Mouse (Mus musculus) thymus, postnatal 0 days (tissue): ENCODE data around the gene Zfp747. TPM values are rescaled to one million over a fixed set of nuclear protein-coding genes. Genes with fewer than 3 reads are reported as not detected.
A peak's percentile ranks its signal among the peaks of the same experiment; 100 is the strongest.
"Not testable (repeated sequence)": the region's sequence is repeated elsewhere in the genome, so short reads cannot be mapped to it uniquely, and the experiment has no call there.

ENCODE experiments used
- DNase-seq: peaks from one replicate; pipeline ENCODE4 v3.0.0-alpha.2; 2015; ENCODE audit warnings: low spot score
- polyA plus RNA-seq: library from polyadenylated mRNA; unstranded; fragments of >200 nt; fragmentation: Nextera tagmentation; extraction: Ambion mirVana; gene quantifications from 2 replicates; pipeline ENCODE4 v1.2.1, GENCODE M21; 2015

Gene Zfp747
- polyA plus RNA-seq, 1 experiment from 2014 or later = 8.0 TPM

DNA sequence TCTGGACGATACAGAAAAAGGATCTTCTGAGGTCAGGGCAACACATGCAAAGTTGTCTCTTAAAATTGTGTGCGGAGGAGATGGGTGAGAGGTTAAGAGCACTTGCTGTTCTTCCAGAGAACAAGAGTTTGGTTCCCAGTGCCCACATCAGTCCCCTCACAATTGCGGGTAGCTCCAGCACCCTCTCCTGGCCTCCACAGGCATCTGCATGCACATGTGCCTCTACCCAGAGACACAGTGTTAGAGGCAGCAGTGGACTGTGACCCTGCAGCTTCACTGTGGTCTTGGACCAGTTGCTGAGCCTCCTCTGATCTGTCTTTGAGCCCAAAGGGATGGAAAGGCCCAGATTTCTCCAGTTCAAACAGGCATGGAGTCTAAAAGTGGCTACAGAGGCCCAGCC is 4.0 kb downstream of the Zfp747 start:
- DNase-seq = not testable (repeated sequence)

GRCm38 (mm10) chr7:127371213-127371612 is 4.6 kb downstream of the Zfp747 start:
- DNase-seq = no peak

DNA sequence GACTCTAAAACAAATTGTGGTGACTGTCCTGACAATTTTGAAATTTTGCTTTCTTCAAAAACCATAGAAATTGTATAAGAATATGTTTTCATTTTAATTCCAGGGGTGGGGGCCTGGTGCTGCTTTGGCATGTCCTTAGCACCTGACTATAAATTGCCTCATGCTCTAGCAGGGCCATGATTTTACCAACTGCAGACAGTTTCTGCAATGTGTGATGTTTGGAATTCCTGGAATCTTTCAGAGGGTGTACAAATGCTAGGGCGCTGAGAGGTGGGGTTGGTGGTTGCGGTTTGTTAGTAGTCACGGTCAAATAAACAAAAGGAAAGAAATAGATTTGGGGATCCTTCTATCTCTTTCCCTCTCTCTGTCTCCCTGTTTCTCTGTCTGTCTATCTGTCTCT is 9.6 kb downstream of the Zfp747 start:
- DNase-seq = no peak

DNA sequence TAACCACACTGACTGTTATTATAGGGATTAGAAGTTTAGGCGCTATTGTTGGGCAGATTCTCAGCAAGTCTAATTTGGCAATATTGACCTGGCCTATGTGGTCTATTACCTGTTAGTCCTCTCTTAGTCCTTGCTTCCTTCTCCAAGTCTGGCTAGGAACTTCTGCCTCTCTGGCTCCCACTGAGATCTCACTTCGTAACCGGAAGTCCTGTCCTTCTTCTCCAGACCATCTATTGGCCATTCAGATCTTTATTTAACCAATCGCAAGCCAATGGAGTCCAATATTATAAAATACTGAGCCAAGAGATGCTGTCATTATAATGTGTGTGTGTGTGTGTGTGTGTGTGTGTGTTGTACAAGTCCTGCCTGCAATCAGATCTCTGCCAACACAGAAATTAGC is 11.7 kb downstream of the Zfp747 start:
- no peak for DNase-seq

- no peak for DNase-seq
Measured at GRCm38 (mm10) chr7:127363475-127363921, 12.4 kb downstream of the Zfp747 start.

- DNase-seq = peak; percentile 68
Measured at GRCm38 (mm10) chr7:127362418-127362817, 13.4 kb downstream of the Zfp747 start.

DNA sequence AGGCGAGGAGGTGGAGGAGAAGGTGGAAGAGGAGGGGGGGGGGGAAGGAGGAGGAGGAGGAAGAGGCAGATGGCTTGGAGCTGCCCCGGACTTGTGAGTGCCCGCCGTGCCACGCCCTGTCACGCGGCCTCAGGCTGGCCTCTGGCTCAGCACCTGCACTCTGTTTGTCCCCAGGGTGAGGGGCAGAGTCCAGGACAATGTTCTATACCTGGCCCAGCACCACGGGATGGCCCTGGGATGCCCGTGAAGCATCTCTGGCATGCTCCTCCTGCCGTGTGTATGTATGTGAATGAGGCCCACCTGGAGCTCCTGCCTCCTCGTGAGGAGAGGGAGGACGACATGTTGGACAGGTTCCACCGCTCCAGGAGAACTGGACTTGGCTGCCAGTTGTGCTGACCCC is 14.4 kb downstream of the Zfp747 start:
- no peak for DNase-seq

DNA sequence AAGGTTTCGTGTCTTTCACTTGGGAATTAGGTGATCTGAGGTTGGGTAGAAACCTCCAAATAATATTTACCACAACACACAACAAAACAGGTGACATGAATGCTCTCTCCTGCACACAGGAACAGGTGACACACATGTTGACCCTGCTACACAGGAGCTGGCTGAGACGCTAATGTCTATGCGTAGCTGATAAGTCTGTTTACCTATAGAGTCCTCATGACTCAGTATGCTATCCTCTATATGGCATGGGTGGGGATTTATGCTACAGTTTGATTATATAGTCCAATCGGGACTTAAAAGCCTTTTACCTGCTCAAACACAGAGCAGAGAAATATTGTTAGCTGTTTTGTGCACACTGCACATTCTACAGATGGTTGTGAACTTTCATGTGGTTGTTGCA is 15.6 kb downstream of the Zfp747 start:
- DNase-seq = no peak

- no peak for DNase-seq
Measured at GRCm38 (mm10) chr7:127358472-127358871, 17.4 kb downstream of the Zfp747 start.

GRCm38 (mm10) chr7:127357871-127358270 is 18.0 kb downstream of the Zfp747 start:
- DNase-seq = no peak

DNA sequence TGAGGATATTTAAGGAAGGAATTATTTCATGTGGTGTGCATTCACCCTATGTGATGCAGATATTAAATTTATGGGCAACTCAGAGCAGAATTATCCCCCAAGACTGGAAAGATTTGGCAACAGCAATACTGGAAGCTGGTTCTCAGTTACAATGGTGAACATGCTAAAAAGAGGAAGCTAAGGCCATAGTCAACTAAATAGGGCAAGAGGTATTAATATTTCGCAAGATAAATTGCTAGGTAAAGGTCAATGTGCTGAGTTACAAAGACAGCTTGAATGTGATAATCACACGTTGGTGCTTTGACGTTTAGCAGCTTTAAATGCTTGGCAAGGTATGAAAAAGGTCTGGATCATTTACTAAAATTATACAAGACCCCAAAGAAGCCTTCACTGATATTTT is 20.1 kb downstream of the Zfp747 start:
- no peak for DNase-seq

DNA sequence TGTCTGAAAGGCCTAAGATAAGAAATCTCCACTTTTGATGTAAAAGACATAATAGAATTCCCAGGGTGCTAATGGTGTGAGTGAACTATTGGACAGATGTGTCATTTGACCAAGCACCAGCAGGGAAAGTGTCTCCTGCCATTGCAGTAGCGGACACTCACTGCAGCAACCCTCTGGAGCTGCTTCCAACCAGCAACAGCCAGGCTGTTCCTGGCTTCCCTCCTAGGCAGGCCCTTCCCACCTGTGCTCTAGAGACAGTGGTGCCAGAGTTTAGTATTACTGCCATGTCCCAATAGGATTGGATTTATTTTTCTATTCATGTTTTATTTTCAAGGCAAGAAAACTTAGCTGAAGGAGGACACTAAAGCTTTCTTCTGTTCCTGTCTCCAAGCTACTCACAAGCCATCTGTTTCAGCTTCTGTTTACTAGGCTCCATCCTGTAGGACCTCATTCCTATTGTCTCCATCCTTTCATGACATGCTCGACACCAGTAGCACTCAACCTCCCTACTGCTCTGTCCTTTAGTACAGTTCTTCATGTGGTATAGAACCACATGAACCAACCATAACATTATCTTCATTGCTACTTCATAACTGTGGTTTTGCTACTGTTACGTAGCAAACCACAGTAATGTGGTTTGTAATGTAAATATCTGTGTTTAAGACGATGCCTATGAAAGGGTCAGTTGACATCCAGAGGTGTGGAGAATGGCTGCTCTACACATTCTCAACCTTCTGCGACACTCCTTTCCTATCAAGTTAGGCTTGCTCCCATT is 24.4 kb downstream of the Zfp747 start:
- no peak for DNase-seq

DNA sequence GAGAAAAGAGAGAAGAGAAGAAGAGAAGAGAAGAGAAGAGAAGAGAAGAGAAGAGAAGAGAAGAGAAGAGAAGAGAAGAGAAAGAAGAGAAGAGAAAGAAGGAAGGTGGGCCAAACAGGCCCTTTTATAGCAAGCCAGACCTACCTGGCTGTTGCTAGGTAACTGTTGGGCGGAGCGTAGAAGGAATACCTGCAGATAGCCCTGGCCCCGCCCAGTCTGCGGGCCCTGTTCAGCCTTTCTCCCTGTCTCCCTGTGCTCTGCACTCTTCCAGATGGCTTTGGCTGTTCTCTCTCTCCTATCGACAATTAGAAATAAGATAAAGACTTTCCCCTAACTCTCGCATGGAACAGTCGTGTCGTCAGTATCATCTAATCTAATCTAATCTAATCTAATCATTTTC is 29.2 kb downstream of the Zfp747 start:
- DNase-seq = no peak

DNA sequence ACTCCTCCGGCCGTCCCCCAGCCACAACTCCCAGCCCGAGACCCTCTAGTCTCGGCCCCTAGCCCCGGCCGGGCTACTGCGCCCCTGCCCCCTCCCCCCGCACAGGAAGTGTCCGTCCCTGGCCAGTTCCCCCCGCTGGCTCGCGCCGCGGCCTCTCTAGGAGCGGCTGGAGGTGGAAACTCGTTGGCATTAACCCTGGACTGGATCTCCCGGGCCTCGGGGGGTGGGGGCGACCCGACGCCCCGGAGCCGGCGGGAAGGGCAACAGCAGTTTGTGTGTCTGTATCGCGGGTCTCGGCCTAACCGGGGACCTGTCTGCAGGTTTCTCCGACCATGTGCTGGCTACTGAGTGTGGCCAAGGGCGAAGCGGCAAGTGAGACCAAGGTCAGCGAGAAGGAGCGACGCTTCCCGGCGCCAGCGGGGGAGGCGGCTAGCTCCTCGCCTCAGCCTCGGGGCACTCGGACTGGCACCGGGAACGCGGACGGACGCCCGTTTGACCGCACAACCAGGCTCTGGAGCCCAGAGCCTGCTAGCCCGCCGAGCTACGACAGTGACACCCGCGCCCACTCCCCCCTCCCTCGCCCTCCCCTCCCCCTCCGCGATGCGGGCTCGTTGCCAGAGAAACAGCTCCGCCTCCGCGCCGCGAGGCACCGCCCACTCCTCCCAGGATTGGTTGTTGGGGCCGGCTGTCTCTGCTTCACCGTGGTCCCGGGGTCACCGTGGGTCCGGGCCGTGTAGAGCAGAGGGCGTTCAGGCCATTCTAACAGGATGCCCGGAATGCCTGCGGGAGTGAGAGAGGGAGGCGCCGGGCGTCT is 30.1 kb downstream of the Zfp747 start, which contains the start of gene Zfp768:
Gene Zfp768 (minus strand): TSS at position 78 of the 814 bp plus-strand sequence.
- DNase-seq = peak; percentile 88

- DNase-seq = no peak
Measured at GRCm38 (mm10) chr7:127345092-127345491, 30.8 kb downstream of the Zfp747 start.

- DNase-seq = no peak
Measured at GRCm38 (mm10) chr7:127344371-127344770, 31.5 kb downstream of the Zfp747 start.

DNA sequence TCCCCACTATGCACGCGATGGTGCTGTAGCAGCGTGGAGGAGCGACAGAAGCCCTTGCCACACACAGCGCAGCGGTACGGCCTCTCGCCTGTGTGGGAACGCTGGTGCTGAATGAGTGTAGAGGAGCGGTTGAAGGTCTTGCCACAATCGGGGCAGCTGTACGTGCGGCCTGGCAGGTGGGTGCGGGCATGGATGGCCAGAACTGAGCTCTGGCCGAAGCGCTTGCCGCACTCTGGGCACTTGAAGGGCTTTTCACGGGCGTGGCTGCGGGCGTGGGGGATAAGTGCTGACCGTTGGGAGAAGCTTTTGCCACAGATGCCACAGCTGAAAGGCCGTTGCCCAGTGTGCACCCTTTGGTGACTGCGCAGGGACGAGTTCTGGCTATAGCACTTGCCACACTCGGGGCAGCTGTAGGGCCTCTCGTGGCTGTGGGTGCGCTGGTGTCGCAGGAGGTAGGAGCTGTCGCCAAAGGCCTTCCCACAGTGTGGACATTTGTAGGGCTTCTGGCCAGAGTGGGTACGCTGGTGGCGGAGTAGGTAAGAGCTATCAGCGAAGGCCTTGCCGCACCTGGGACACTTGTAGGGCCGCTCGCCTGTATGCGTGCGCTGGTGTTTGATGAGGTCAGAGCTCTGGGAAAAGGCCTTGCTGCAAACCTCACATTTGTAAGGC is 32.4 kb downstream of the Zfp747 start:
- no peak for DNase-seq

- no peak for DNase-seq
Measured at GRCm38 (mm10) chr7:127342888-127343287, 33.0 kb downstream of the Zfp747 start.

DNA sequence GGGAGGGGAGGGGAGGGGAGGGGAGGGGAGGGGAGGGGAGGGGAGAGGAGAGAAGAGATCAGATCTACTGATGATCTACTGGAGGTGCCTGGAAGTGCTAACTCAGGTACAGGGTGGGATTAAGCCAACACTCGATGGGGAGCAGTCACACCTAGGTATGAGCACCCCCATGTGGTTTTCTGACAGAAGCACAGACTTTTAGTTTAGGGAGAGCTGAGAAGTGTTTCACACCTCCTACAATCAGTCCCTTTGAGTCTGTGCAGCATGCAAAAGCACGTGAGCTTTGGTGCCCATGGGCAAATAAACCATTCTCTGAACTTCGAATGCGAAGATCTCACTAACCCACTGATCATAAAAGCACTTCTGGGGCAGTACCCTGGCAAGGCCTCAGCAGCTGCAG is 33.5 kb downstream of the Zfp747 start:
- peak; percentile 77 for DNase-seq

DNA sequence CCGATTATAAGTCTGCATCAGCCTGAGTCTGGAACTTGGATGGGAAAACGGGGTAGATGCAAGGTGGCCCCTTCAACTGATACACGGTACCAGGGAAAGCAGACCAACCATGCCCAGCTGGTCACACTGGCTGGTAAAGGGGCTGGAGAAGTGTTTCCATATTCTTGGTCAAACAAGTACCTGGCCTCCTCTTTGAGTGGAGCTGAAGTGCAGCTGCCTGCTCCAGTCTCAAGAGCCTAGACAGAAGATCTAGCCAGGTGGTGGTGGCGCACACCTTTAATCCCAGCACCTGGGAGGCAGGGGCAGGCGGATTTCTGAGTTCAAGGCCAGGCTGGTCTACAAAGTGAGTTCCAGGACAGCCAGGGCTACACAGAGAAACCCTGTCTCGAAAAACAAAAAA is 34.0 kb downstream of the Zfp747 start:
- not testable (repeated sequence) for DNase-seq

DNA sequence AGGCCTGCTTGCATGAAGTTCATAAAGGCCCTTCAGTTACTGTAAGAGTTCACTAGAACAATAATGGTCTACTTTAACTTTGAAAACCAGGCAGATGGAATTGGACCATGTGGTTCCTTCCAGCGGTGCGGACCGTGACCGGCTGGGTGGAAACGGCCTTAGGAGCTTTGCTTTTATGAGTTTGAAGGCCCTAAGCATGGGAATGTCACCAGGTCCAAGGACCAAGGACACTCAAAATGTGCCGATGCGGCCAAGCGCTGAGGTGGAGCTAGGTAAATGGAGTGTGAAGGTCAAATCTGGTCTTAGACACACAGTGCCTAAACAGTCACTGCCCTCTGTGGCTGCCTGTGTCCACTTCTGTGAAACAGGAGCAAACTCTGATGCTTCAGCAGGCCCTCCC is 34.5 kb downstream of the Zfp747 start:
- DNase-seq = no peak

DNA sequence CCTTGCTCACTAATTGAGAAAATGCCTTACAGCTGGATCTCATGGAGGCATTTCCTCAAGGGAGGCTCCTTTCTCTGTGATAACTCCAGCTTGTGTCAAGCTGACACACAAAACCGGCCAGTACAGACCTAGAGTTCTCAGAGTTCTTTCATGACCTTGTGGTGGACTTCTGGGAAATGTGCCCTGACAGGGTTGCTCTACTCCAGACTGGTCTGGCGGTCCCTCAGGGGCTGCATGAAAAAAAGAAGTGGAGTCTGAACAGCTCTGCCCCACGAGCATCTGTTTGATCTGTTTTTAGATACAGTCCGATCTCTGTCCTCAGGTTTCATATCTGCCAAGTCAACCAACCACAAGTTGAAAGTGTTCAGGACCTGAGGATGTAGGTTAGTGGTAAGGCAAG is 38.2 kb downstream of the Zfp747 start:
- DNase-seq = no peak
